Mouse (Mus musculus) heart, adult 2 months (tissue): ENCODE data around the gene Tectb.

ENCODE experiments used
- CTCF ChIP-seq: fragments of 200-600 bp; IDR thresholded peaks from 2 replicates; pipeline ENCODE4 v1.8.1; 2022; ENCODE audit warnings: antibody characterized with exemption, mild to moderate bottlenecking, moderate library complexity
- EP300 ChIP-seq: fragments of 200-500 bp; IDR thresholded peaks from 2 replicates; pipeline ENCODE4 v1.6.1; 2011; ENCODE audit warnings: low read depth, low read length, control low read depth; ENCODE audit not compliant: insufficient read depth
- POLR2A ChIP-seq: fragments of 200-500 bp; IDR thresholded peaks from 2 replicates; pipeline ENCODE4 v1.6.1; 2011; ENCODE audit warnings: mild to moderate bottlenecking, low read depth, low read length, control low read depth; ENCODE audit not compliant: insufficient read depth

GRCm38 (mm10) chr19:55190065-55190464 lies 9.5 kb downstream of the Tectb start:
- no peak for TF ChIP-seq CTCF
- TF ChIP-seq POLR2A, result no peak
- 0 out of 2 replicates have a peak, but pooled peaks have one; percentile 57 for TF ChIP-seq EP300
